Mouse (Mus musculus): ENCODE data around the gene Gm9. TPM values are rescaled to one million over a fixed set of nuclear protein-coding genes. Genes with fewer than 3 reads are reported as not detected.
"Not testable (repeated sequence)": the region's sequence is repeated elsewhere in the genome, so short reads cannot be mapped to it uniquely, and the experiment has no call there.

Gene Gm9
- 3.0 and 3.3 TPM in 2 replicates for polyA plus RNA-seq (2011; ENCODE audit: insufficient read depth, insufficient read length, low read depth, missing spikeins)

DNA sequence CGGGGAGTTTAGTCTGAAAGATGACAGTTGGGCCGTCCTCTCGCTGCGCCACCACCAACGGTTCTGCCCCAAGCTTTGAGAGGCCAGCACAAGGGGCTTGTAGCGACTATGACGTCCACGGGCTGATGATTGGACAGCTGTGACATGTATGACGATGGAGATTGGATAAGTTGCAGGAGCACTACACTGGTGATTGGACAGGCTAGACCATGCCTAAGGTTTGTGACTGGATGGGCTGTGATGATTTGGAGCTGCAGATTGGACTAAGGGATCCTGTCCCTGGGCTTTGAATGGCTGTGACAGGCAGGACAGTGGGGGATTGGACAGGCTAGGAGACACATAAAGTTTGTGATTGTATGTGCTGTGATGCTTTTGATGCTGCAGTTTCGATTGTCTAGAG is at the start of gene Gm9:
Gene Gm9 (minus strand): TSS at position 101 of the 400 bp plus-strand sequence.
- Histone ChIP-seq H3K9ac (ENCODE audit: low read depth, poor library complexity, severe bottlenecking) (no peak within 1 kb of the TSS), H3K4me3 (ENCODE audit: low read depth, low read length) (peak within 1 kb of the TSS; percentile 35), H3K27ac (ENCODE audit: insufficient read depth, low read length) (no peak within 1 kb of the TSS), H3K36me3 (ENCODE audit: control insufficient read depth, insufficient read depth, low read length, poor library complexity, severe bottlenecking) (no peaks in the 10 kb centered on the region), H3K27me3 (ENCODE audit: control insufficient read depth, insufficient read depth, low read length, poor library complexity, severe bottlenecking) (no peaks in the 10 kb centered on the region), H3K4me1 (ENCODE audit: control insufficient read depth, insufficient read depth, low read length) (no peaks in the 10 kb centered on the region), H3K9me3 (replicated peaks; ENCODE audit: control insufficient read depth, insufficient read depth, low read length, poor library complexity, severe bottlenecking) (no peaks in the 10 kb centered on the region)
- TF ChIP-seq POLR2A (IDR thresholded peaks at IDR 0.05; ENCODE audit: insufficient read depth, low read length) (no peak), EP300 (IDR thresholded peaks at IDR 0.05; ENCODE audit: insufficient read depth, low read depth, low read length) (no peak)

DNA sequence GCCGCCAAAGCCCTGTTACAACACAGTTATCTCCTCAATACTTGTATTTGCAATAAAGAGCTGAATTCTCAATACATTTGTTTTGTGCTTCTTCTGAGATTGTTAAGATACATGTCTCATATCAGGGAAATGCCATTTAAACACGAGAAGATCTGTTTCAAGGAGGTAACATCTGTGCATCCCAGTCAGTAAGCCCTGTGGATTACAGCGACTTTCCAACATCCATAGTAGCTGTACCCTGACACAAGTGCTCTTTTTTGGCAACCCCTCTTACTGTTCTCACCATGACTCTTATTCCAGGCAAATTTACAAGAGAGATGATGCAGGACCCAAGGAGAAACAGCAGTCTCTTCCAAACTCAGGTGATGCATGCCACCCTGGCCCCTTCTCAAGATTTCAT is 38.8 kb upstream of the Gm9 start, which contains the start of gene Rhox3a:
Gene Rhox3a (plus strand): TSS at position 301 of the 400 bp plus-strand sequence.
- H3K27me3 ChIP-seq (ENCODE audit: control insufficient read depth, insufficient read depth, low read length, poor library complexity, severe bottlenecking); H3K4me3 ChIP-seq (ENCODE audit: low read depth, low read length); H3K36me3 ChIP-seq (ENCODE audit: control insufficient read depth, insufficient read depth, low read length, poor library complexity, severe bottlenecking); H3K9ac ChIP-seq (ENCODE audit: low read depth, poor library complexity, severe bottlenecking); H3K4me1 ChIP-seq (ENCODE audit: control insufficient read depth, insufficient read depth, low read length); H3K9me3 ChIP-seq (replicated peaks; ENCODE audit: control insufficient read depth, insufficient read depth, low read length, poor library complexity, severe bottlenecking); H3K27ac ChIP-seq (ENCODE audit: insufficient read depth, low read length): not testable (repeated sequence)

DNA sequence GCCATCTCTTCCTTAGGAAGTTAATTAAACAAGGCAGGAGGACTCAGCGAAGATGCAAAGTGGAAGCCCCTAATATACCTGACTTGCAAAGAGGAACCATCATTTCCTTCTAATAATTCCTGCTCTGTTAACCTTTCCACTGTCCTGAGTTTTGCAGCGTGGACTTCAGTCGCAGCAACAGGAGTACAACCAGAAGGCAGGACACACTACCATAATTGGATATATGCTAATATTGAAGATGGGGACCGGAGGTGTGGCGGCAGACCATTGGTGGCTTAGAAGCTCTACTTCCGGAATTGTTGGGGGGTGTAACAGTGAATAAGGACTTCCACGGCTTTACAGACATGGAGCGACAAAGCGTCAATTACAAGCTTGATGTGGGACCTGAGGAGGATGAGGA is 33.8 kb upstream of the Gm9 start, which contains the start of gene Rhox2a:
Gene Rhox2a (plus strand): TSS at position 301 of the 400 bp plus-strand sequence.
- not testable (repeated sequence) for H3K4me3 ChIP-seq (ENCODE audit: low read depth, low read length); H3K9ac ChIP-seq (ENCODE audit: low read depth, poor library complexity, severe bottlenecking)

DNA sequence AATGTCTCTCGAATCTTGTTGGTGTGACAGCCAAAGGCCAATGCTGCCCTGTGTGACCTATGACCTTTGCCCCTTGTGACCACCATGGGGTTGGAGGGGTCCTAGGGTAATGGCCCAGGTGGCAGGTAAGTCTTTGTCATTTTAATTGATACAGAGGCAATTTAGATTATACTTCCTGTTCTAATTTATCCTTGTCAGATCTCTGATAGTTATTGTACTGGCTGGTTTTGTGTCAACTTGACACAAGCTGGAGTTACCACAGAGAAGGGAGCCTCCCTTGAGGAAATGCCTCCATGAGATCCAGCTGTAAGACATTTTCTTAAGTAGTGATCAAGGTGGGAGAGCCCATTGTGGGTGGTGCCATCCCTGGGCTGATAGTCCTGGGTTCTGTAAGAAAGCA is 11.3 kb upstream of the Gm9 start, which contains the start of gene Rhox1:
Gene Rhox1 (minus strand): TSS at position 101 of the 400 bp plus-strand sequence.
- H3K27ac ChIP-seq (ENCODE audit: insufficient read depth, low read length); H3K36me3 ChIP-seq (ENCODE audit: control insufficient read depth, insufficient read depth, low read length, poor library complexity, severe bottlenecking); H3K9me3 ChIP-seq (replicated peaks; ENCODE audit: control insufficient read depth, insufficient read depth, low read length, poor library complexity, severe bottlenecking); H3K4me3 ChIP-seq (ENCODE audit: low read depth, low read length); H3K4me1 ChIP-seq (ENCODE audit: control insufficient read depth, insufficient read depth, low read length); H3K9ac ChIP-seq (ENCODE audit: low read depth, poor library complexity, severe bottlenecking); H3K27me3 ChIP-seq (ENCODE audit: control insufficient read depth, insufficient read depth, low read length, poor library complexity, severe bottlenecking): not testable (repeated sequence)

More for the DNA sequence above, 33.8 kb upstream of the Gm9 start, which contains the start of gene Rhox2a:
- not testable (repeated sequence) for H3K36me3 ChIP-seq (ENCODE audit: control insufficient read depth, insufficient read depth, low read length, poor library complexity, severe bottlenecking); H3K4me1 ChIP-seq (ENCODE audit: control insufficient read depth, insufficient read depth, low read length); H3K27ac ChIP-seq (ENCODE audit: insufficient read depth, low read length); H3K9me3 ChIP-seq (replicated peaks; ENCODE audit: control insufficient read depth, insufficient read depth, low read length, poor library complexity, severe bottlenecking); H3K27me3 ChIP-seq (ENCODE audit: control insufficient read depth, insufficient read depth, low read length, poor library complexity, severe bottlenecking)

DNA sequence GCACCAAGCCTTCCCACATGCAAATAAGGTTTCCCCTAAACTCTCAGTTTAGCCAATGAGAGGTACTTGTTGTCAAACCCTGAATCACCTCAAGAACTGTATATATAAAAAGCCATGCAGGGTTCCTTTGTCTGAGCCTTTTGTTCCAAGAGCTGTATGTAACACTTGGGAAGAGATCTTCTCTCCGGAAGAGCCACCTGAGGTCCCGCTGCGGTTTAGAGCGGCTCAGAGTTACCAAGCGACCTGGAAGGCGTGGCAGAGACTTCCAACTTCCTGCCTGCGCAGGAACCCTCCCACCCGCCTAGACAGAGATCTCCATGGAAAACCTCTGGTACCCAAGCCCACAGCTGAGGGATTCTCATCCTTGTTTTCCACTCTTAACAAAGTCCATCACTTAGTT is 12.2 kb downstream of the Gm9 start:
- TF ChIP-seq POLR2A (IDR thresholded peaks at IDR 0.05; ENCODE audit: insufficient read depth, low read length) (no peak), CTCF (IDR thresholded peaks at IDR 0.05; ENCODE audit: low read depth, low read length) (no peak), EP300 (IDR thresholded peaks at IDR 0.05; ENCODE audit: insufficient read depth, low read depth, low read length) (no peak)
- H3K27me3 ChIP-seq (ENCODE audit: control insufficient read depth, insufficient read depth, low read length, poor library complexity, severe bottlenecking) = no peaks in the 10 kb centered on the region
- peak overlapping the region; percentile 24 for H3K4me3 ChIP-seq (ENCODE audit: low read depth, low read length)
- H3K4me1 ChIP-seq (ENCODE audit: control insufficient read depth, insufficient read depth, low read length) = no peaks in the 10 kb centered on the region
- no peak overlapping the region for H3K27ac ChIP-seq (ENCODE audit: insufficient read depth, low read length)
- H3K36me3 ChIP-seq (ENCODE audit: control insufficient read depth, insufficient read depth, low read length, poor library complexity, severe bottlenecking) = no peaks in the 10 kb centered on the region
- no peaks in the 10 kb centered on the region for H3K9me3 ChIP-seq (replicated peaks; ENCODE audit: control insufficient read depth, insufficient read depth, low read length, poor library complexity, severe bottlenecking)
- no peak overlapping the region for H3K9ac ChIP-seq (ENCODE audit: low read depth, poor library complexity, severe bottlenecking)

DNA sequence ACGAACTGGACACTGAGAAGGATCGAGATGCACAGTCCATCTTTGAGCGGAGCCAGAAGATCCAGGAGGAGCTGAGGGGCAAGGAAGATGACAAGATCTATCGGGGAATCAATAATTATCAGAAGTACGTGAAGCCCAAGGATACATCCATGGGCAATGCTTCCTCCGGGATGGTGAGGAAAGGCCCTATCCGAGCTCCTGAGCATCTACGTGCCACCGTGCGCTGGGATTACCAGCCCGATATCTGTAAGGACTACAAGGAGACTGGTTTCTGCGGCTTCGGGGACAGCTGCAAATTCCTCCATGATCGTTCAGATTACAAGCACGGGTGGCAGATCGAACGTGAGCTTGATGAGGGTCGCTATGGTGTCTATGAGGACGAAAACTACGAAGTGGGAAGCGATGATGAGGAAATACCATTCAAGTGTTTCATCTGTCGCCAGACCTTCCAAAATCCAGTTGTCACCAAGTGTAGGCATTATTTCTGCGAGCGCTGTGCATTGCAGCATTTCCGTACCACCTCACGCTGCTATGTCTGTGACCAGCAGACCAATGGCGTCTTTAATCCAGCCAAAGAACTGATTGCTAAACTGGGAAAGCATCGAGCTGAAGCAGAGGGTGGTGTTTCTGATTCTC is 19.0 kb downstream of the Gm9 start:
- Histone ChIP-seq H3K27me3 (ENCODE audit: control insufficient read depth, insufficient read depth, low read length, poor library complexity, severe bottlenecking) (no peaks in the 10 kb centered on the region), H3K27ac (ENCODE audit: insufficient read depth, low read length) (no peak overlapping the region), H3K36me3 (ENCODE audit: control insufficient read depth, insufficient read depth, low read length, poor library complexity, severe bottlenecking) (no peaks in the 10 kb centered on the region), H3K4me3 (ENCODE audit: low read depth, low read length) (peak overlapping the region; percentile 74), H3K9ac (ENCODE audit: low read depth, poor library complexity, severe bottlenecking) (peak overlapping the region; percentile 70), H3K4me1 (ENCODE audit: control insufficient read depth, insufficient read depth, low read length) (no peaks in the 10 kb centered on the region), H3K9me3 (replicated peaks; ENCODE audit: control insufficient read depth, insufficient read depth, low read length, poor library complexity, severe bottlenecking) (no peaks in the 10 kb centered on the region)
- TF ChIP-seq CTCF (IDR thresholded peaks at IDR 0.05; ENCODE audit: low read depth, low read length) (no peak), POLR2A (IDR thresholded peaks at IDR 0.05; ENCODE audit: insufficient read depth, low read length) (no peak), EP300 (IDR thresholded peaks at IDR 0.05; ENCODE audit: insufficient read depth, low read depth, low read length) (no peak)

Data from ES-Bruce4 (cell line).